Mouse (Mus musculus) embryonic stem cell, embryonic (primary cell): Measurements from ENCODE around the gene Fbln7.

Experiments used
- CTCF ChIA-PET, 4 experiments: fragments of 300-600 bp in 2 of 4; fragments of 350-600 bp in 2 of 4; sonication (Branson Sonifier 250); formaldehyde crosslinking; loops; one replicate each; lab custom pipeline; 2022; ENCODE audit warnings: inconsistent platforms in 2 of 4; lab: Charles Lee
- POLR2A ChIA-PET, 4 experiments: fragments of 300-600 bp in 2 of 4; fragments of 350-600 bp in 2 of 4; sonication (Branson Sonifier 250); formaldehyde crosslinking; loops; one replicate each; lab custom pipeline; 2022; ENCODE audit warnings: antibody characterized with exemption in 4 of 4, inconsistent platforms in 1 of 4; lab: Charles Lee

Fbln7 gene

DNA sequence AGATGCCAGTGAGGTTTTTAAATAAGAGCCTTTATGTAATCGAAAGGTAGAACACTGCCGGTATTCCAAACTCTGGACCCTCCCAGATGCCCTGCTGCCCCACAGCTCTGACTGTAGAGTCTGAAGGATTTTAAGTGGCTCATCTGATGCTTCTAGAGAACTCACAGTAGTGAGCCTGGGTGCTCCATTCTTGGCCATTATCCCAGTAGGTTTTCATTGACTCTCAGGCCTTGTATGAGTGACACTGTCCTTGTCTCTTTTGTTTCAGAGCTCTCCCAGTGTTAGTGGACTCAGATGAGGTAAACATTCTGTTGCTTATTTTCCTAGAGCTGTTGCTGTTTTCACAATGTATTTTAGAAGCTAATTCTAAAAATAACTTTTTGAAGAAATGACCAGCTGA is 12.7 kb upstream of the Fbln7 start:
- POLR2A ChIA-PET = interaction anchor here in 1 of 4 experiments (1.1 to 2.6 kb wide), 7 partner anchors 7 to 30 kb away, joined by 3 to 8 read pairs (median 3); no protein-coding TSS in a partner anchor
- CTCF ChIA-PET = no interaction called here

DNA sequence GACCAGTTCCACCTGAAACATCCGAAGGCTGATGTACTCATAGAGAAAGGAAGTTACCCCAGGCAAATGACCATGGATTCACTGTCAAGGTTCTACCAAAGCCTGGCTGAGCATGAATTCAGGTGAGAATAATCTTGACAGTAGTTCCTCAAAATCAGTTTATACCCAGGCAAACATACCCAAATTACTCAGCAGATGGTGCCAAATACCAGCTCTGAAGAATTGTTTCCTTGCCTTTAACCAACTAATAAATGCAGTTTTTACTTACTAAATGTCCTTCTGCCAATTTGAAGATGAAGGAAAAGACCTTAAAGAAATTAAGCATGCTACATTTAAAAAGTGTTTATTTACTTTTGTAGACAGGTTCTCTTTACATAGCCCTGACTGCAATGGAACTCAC is 6.1 kb upstream of the Fbln7 start:
- CTCF ChIA-PET = no interaction called here

DNA sequence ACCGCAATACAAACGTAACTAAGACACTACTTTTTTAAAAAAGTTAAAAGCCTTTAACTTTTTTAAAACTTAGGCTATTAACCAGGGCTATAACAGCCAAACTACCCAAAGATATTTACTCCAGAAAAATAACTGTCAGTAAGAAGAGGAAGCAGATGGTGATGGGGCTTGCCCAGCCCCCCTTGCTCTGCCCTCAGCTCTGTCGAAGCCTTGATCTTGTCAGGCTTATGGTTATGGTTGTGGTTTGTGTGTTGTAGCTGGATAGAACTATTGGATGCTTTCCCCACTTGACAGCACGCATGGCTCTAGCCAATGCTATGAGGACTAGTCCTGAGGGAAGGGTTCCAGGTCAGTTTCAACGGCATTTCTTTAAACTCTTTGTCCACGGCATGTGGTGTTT is 3.8 kb upstream of the Fbln7 start:
- ChIA-PET POLR2A (interaction anchor here in 1 of 4 experiments (1.1 kb wide), 1 partner anchor 41 kb away, joined by 3 read pairs; the partner anchor contains the start of gene Tmem87b), CTCF (interaction anchor here in 1 of 4 experiments (1.2 kb wide), 1 partner anchor 23 kb away, joined by 3 read pairs; no protein-coding TSS in a partner anchor)

More for the DNA sequence above, 6.1 kb upstream of the Fbln7 start:
- POLR2A ChIA-PET = interaction anchor here in 1 of 4 experiments (0.9 to 1.1 kb wide), 2 partner anchors 14 to 18 kb away, joined by 3 to 6 read pairs; no protein-coding TSS in a partner anchor

DNA sequence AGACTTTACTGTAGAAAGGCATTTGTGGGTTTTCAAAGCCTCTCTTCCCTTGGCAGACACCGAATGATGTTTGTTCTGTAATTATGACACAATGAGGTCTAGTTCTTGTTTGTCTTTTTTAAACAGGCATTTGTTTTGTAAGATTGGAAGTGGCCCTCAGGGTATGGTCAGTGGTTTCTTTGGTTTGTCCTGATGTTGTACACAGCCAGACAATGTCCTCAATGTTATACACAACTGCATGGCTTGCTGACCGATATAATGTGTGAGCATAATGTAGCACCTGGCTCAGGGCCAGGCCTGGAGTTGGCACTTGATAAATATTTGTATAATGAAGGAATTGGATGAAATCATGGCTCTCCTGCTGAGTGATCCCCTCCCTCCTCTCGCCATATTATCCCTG is 2.9 kb upstream of the Fbln7 start:
- CTCF ChIA-PET = no interaction called here
- POLR2A ChIA-PET = interaction anchor here in 1 of 4 experiments (1.1 kb wide), 1 partner anchor 42 kb away, joined by 3 read pairs; the partner anchor contains the start of gene Tmem87b

DNA sequence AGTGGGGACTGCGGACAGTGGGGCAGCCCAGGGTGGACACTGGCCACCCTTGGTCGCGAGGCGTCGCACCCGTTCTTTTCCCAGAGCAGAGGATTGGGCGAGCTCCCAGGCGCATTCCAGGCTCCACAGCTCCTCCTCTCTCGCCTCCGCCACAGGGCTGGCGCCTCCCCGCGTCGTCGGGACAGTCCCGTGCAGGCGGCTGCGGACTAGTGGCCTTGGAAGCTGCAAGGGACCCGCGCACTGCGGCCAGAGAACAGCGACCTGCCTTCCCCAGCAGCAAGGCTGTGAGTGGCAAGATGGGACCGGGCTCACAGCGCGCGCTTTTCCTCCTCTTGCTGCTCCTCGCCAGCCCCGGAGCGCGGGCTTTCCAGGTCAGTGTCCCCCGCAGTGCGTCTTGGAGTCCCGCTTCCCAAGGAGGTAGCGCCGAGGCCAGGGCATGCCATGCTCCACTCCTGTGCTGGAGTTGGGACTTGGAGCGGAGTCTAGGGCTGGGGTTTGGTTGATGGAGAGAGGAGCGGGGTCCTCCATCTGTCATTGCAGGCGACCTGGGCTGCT is 1.1 kb downstream of the Fbln7 start:
- CTCF ChIA-PET = interaction anchor here in 2 of 4 experiments (0.7 to 1.1 kb wide), 2 partner anchors 46 to 84 kb away, joined by 3 to 4 read pairs; partner anchors contain the start of gene Tmem87b (in 1 of the 2)
- POLR2A ChIA-PET = interaction anchor here in 2 of 4 experiments (0.9 to 1.0 kb wide), 3 partner anchors 14 to 102 kb away, joined by 3 read pairs; no protein-coding TSS in a partner anchor

DNA sequence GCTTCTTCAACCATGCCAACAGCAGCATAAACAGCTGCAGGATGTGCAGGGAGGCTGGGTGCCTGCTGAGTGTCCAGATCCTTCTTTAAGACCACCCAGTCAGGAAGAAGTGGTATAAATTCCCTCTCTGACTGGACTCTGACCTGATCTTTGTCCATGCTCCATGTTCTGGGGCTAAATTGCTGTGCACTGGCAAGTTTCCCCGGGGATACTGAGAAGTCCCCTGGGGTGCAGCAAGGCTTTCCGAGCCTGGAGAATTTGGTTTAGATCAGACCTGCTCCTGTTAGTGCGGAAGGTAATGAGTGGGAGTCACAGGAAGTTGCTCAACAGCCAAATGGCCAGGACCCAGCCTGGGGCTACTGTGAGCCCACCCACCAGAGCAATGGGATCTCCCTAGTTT is 2.3 kb downstream of the Fbln7 start:
- POLR2A ChIA-PET = interaction anchor here in 2 of 4 experiments (0.8 to 0.9 kb wide), 2 partner anchors 47 to 404 kb away, joined by 3 to 5 read pairs; partner anchors contain the start of gene Tmem87b (in 1 of the 2)
- CTCF ChIA-PET = no interaction called here

DNA sequence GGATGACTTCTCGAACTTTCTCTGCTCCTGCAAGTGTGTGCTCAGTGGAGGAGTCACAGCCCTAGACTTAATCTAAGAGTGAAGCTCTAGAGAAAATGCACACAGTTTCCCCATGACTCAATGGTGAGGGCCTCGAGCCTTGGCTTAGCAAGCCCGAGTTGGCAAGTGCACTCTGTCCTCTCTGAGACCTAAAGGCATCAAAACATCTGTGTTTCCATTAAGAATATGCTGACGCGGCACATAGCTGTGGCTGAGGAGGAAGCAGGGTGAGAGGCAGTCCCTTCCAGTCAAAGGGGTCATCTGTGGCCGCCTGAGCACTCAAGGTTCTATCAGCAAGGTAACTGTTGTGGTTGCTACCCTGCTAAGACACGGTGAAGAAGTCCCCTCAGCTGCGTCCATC is 8.9 kb downstream of the Fbln7 start:
- ChIA-PET POLR2A (interaction anchor here in 3 of 4 experiments (0.5 to 1.3 kb wide), 8 partner anchors 8 to 716 kb away, joined by 3 to 7 read pairs (median 3); partner anchors contain the start of gene Anapc1 (in 1 of the 3)), CTCF (interaction anchor here in 2 of 4 experiments (0.6 to 0.7 kb wide), 2 partner anchors 803 to 939 kb away, joined by 3 read pairs; no protein-coding TSS in a partner anchor)

DNA sequence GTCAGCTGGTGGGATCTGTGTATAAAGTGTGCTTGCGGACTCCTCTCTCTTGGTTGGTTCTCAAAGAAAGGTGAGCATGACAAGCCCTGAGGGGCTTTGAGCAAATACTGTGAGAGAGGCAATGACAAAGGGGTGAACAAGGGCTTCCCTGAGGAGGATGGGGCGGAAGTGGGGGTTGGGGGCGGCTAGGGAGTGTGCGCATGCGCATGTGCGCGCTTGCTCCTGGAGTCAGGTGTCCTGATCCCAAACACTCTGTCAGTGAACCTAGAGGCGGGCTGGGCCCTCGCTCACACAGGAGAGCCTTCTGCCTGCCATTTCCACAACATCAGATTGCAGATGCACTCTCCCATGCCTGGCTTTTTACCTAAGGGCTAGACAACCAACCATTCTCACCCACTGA is 9.5 kb downstream of the Fbln7 start:
- POLR2A ChIA-PET = interaction anchor here in 2 of 4 experiments (0.9 to 1.3 kb wide), 3 partner anchors 11 to 715 kb away, joined by 3 read pairs; no protein-coding TSS in a partner anchor

DNA sequence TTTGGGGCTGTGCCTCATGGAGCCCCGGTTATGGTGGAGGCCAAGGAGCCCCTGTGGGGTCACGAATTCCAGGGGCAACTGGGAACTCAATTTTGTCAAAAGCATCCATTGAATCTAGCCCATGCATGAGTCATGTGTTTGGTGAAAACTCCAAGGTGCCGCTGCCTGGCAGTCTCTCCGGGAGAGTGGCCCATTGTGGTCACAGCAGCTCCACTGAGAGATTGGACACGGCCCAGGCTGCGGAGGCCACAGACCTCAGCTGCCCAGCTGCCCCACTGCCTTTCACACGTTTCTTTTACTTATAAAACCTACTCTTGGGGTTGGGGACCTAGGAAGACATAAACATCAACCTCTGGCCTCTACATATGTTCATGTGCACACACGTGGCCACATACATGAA is 12.7 kb downstream of the Fbln7 start:
- CTCF ChIA-PET = no interaction called here
- POLR2A ChIA-PET = no interaction called here

More for the DNA sequence above, 9.5 kb downstream of the Fbln7 start:
- CTCF ChIA-PET = interaction anchor here in 2 of 4 experiments (0.6 to 0.7 kb wide), 2 partner anchors 802 to 939 kb away, joined by 3 read pairs; no protein-coding TSS in a partner anchor

DNA sequence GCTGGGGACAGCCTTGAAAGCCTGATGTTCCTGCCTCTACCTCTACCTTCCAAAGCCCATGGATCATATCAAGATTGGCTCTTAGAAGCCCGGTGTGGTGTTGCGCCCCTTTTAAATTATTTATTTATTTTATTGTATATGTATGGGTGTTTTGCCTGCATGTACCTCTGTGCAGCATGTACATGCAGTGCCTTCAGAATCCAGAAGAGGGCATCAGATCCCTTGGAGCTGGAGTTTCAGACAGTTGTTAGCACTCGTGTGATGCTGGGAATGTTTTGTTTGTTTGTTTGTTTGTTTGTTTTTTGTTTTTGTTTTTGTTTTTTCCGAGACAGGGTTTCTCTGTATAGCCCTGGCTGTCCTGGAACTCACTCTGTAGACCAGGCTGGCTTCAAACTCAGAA is 18.5 kb downstream of the Fbln7 start:
- POLR2A ChIA-PET = no interaction called here
- CTCF ChIA-PET = interaction anchor here in 3 of 4 experiments (0.6 to 1.6 kb wide), 5 partner anchors 44 to 948 kb away, joined by 3 to 5 read pairs (median 3); no protein-coding TSS in a partner anchor

DNA sequence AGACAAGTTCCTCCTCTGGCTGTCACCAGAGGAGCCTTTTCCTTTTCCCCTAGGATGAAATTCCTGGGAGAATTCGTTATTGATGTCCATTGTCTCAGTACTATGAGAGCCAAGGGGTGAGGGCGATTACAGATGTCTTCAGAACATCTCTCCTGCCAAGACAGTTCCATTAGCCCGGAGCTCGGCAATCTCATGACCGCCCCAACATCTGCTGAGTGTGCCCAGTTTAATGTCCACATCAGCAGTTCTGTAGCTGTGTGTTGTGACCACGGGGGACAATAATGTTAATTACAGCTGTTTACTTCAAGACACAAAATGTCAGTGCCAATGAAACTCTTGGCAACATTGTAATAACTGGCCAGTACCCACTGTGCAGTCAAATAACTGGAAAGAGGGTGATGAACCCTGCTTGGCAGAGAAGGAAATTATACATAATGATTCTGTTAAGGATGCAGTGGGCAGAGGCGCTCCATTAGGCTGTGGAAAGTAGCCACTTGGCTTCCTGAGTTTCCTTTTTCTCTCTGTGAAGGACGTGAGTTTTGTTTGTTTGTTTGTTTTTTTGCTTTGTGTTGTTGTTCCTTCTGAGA is 22.5 kb downstream of the Fbln7 start:
- ChIA-PET CTCF (no interaction called here), POLR2A (no interaction called here)

DNA sequence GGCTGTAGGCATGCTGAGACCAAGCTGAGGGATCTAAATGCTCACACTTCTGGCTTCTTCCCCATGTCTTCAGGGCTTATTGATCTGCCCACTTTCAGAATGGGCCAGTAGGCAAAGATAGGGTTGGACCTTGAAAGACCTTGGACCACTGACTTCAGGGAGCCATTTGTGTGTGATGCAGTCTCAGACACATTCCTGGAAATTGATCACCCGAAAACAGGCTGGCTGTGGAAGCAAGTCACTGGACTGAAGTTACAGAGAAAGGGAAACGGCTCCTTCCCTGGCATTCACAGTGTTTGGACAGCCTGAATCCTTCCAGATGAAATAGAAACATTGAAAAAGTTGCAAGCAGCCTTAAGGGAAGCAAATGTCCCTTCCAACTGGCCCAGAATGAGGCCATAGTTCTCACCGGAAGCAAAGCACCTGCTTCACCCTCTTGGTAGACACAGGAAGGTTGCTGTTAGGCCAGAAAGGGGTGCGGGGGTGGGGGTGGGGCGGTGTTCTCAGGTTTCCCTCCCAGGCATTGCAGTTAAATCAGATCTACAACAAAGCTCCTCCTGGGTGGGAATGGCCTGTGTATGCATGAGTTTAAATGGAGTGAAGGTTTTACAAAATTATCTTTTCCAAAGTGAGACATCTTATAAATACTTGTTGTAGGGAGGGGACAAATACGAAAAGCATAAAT is 25.2 kb downstream of the Fbln7 start:
- POLR2A ChIA-PET = interaction anchor here in 3 of 4 experiments (0.7 to 1.0 kb wide), 3 partner anchors 174 to 474 kb away, joined by 3 read pairs; partner anchors contain the start of gene Slc20a1 (in 1 of the 3)
- CTCF ChIA-PET = interaction anchor here in 1 of 4 experiments (0.6 kb wide), 1 partner anchor 1543 kb away, joined by 16 read pairs; no protein-coding TSS in a partner anchor

DNA sequence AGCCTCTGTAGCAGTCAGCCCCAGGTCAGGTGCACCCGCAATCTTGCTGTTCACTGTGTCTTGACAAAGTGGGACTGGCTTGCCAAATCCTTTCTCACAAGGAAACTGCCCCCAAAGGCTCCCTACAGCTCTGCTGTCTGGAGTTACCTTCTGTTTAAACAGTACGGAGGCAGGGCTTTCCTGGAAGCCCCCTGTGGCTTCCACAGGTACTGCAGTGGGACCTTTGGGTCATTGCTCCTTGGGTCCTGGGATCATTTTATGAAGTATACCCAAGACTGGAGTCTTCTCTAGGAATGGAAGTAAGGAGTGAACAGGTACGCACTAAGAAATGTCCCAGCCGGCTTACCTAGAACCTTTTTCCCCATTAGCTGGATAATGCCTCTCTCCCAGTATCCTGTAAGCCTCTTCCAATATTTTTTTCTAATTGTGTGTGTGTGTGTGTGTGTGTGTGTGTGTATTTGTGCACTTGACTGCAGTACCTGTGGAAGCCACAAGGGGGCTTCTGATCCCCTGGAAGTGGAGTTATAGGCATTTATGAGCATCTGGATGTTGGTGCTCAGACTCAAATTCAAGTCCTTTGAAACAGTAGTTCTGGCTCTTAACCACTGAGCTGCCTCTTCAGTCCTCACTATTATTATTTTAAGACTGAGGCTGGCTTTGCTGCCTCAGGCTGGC is 28.0 kb downstream of the Fbln7 start:
- ChIA-PET POLR2A (interaction anchor here in 2 of 4 experiments (0.6 to 1.2 kb wide), 4 partner anchors 12 to 1297 kb away, joined by 3 to 10 read pairs (median 4); no protein-coding TSS in a partner anchor), CTCF (interaction anchor here in 1 of 4 experiments (0.7 kb wide), 1 partner anchor 73 kb away, joined by 4 read pairs; no protein-coding TSS in a partner anchor)

DNA sequence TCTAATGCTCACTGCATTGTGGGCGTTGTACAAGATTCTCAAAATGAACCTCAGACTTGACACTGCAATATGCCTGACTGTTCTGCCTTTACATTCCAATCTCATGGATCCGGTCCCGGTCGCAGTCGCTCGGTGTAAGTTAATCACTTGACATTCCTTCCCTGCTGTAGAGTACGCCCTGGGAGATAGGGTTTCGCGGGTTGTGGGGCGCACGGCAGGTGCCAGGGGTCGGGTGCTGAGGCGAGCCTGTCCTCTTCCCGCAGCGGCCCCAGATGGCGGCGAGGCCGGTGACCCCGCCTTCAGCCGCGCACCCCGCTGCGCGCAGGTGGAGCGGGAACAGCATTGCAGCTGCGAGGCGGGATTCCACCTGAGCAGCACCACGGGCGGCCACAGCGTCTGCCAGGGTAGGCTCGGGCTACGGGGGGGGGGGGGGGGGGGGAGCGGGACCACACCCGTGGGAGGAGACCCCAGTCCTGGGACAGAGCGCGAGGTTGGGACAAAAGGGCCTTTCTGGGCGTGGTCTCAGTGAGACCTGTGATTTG is 29.5 kb downstream of the Fbln7 start:
- CTCF ChIA-PET = interaction anchor here in 1 of 4 experiments (0.6 kb wide), 1 partner anchor 1396 kb away, joined by 3 read pairs; no protein-coding TSS in a partner anchor

DNA sequence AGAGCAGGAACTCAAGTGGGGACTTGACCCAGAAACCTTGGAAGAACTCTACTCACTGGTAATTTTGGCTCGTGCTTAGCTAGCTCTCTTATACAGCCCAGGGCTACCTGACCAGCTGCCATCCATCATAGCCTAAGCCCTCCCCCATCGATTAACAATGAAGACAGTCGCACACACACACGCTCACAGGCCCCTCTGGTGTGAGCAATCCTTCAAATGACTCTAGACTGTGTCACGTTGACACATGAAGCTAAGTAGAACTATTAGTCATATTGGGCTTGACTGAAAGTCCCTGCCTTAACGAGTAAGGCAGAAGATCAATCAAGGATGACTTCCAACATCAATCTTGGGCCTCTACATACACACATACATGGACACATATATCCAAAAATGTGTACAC is 40.1 kb downstream of the Fbln7 start:
- CTCF ChIA-PET = interaction anchor here in 1 of 4 experiments (1.7 kb wide), 1 partner anchor 21 kb away, joined by 4 read pairs; no protein-coding TSS in a partner anchor
- POLR2A ChIA-PET = no interaction called here

More for the DNA sequence above, 29.5 kb downstream of the Fbln7 start:
- POLR2A ChIA-PET = interaction anchor here in 2 of 4 experiments (0.5 to 1.5 kb wide), 2 partner anchors 122 to 173 kb away, joined by 3 read pairs; partner anchors contain the start of gene Ttl (in 1 of the 2)

DNA sequence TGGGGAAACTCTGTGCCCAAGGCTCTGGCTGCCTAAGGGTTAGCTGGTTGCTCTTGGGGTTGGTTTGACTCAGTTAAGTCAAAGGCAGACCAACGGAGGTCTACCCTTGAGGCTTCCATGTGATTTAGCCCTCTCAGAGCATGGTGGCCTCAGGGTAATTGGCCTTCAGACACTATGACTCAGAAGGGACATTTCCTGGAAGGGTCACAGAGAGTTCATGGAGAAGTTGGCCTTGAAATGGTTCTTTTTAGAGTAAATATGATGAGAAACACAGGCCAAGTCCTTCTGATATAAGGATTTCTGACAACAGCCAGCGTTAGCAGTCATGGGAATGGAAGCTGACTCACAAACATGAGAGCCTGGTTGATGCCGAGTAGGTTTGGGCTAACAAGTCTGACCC is 40.9 kb downstream of the Fbln7 start:
- ChIA-PET CTCF (interaction anchor here in 1 of 4 experiments (0.7 kb wide), 1 partner anchor 10 kb away, joined by 3 read pairs; no protein-coding TSS in a partner anchor), POLR2A (no interaction called here)

DNA sequence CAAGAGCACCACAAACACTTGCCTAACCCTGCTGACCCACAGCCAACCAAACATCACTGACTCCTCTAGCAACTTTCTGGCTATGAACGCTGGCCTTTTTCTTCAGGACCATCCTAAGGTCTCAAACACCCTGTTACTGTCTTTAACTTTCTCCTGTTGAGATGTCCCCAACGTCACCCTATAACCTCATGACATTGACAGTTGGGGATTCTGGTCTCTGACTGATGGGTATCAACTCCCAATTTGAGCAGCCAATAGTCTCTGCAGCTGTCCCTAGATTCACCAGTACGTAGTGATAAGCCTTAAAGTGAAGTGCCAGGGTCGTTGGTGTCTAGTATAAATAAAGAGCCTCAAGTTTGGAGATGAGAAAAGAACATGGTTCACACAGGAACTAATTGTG is 52.2 kb downstream of the Fbln7 start:
- ChIA-PET POLR2A (no interaction called here), CTCF (no interaction called here)
